Mouse (Mus musculus) intestine, postnatal 0 days (tissue): Measurements from ENCODE around the gene Ifnz. TPM values are rescaled to one million over a fixed set of nuclear protein-coding genes. Genes with fewer than 3 reads are reported as not detected.
"Not testable (repeated sequence)": the region's sequence is repeated elsewhere in the genome, so short reads cannot be mapped to it uniquely, and the experiment has no call there.

Experiments used
- ATAC-seq: fragments of 200-750 bp; cut with Nextera tagmentation; 2 replicates; pipeline ENCODE4 v1.8.0; 2017; ENCODE audit warnings: mild to moderate bottlenecking, moderate TSS enrichment, moderate library complexity
- H3K27ac ChIP-seq: fragments of 300-500 bp; sonication (generic); 2 replicates; pipeline ENCODE4 v1.5.1; 2014; ENCODE audit warnings: mild to moderate bottlenecking, low read depth, low read length, moderate library complexity
- H3K27me3 ChIP-seq: fragments of 300-500 bp; sonication (generic); replicated peaks from 2 replicates; pipeline ENCODE4 v1.6.1; 2014; ENCODE audit warnings: low read length, mixed read lengths; ENCODE audit not compliant: control insufficient read depth, insufficient read depth
- H3K36me3 ChIP-seq: fragments of 300-500 bp; sonication (generic); 2 replicates; pipeline ENCODE4 v1.6.1; 2014; ENCODE audit warnings: mild to moderate bottlenecking, moderate library complexity; ENCODE audit not compliant: control insufficient read depth, insufficient read depth
- H3K4me1 ChIP-seq: fragments of 300-500 bp; sonication (generic); replicated peaks from 2 replicates; pipeline ENCODE4 v1.6.1; 2014; ENCODE audit warnings: antibody characterized with exemption, low read length, mixed read lengths; ENCODE audit not compliant: control insufficient read depth, insufficient read depth
- H3K4me2 ChIP-seq: fragments of 300-500 bp; sonication (generic); replicated peaks from 2 replicates; pipeline ENCODE4 v1.6.1; 2014; ENCODE audit warnings: low read depth, mild to moderate bottlenecking, moderate library complexity
- H3K4me3 ChIP-seq: fragments of 300-500 bp; sonication (generic); 2 replicates; pipeline ENCODE4 v1.5.1; 2014; ENCODE audit warnings: low read depth, low read length
- H3K9ac ChIP-seq: fragments of 300-500 bp; sonication (generic); 2 replicates; pipeline ENCODE4 v1.6.1; 2014; ENCODE audit warnings: mild to moderate bottlenecking, low read depth, low read length
- H3K9me3 ChIP-seq: fragments of 300-500 bp; sonication (generic); 2 replicates; pipeline ENCODE4 v1.6.1; 2016; ENCODE audit warnings: mixed run types; ENCODE audit not compliant: control insufficient read depth
- CTCF ChIP-seq: sonication (generic); IDR thresholded peaks from 2 replicates; pipeline ENCODE4 v1.5.1; 2016; ENCODE audit warnings: low read depth, mild to moderate bottlenecking, control low read depth, antibody characterized with exemption, moderate library complexity
- WGBS: fragments of 180-500 bp; shearing (Covaris S2); extraction: QIAGEN DNeasy Blood & Tissue Kit; methylation state at CpG from one replicate; pipeline ENCODE4 v1.1.7; 2014; 5-methylcytosine and 5-hydroxymethylcytosine counted together
- polyA plus RNA-seq: library from polyadenylated mRNA; unstranded; fragments of >200 nt; fragmentation: Nextera tagmentation; extraction: Ambion mirVana; gene quantifications from 2 replicates; pipeline ENCODE4 v1.2.1, GENCODE M21; 2015

Ifnz gene
- polyA plus RNA-seq, 1 experiment from 2014 or later: 0.18 TPM

- H3K9me3 ChIP-seq, H3K4me1 ChIP-seq, H3K9ac ChIP-seq, H3K4me3 ChIP-seq, H3K27me3 ChIP-seq, H3K27ac ChIP-seq, H3K36me3 ChIP-seq, ATAC-seq: not testable (repeated sequence)
- 0% methylated on average over 3 of the region's 31 CpGs for WGBS
- peak; percentile 37 for TF ChIP-seq CTCF
- peak overlapping the region; percentile 51 for H3K4me2 ChIP-seq
Measured at GRCm38 (mm10) chr4:88782335-88782734, 404 bp downstream of the Ifnz start.

- H3K9me3 ChIP-seq, ATAC-seq, H3K4me1 ChIP-seq, H3K27me3 ChIP-seq, H3K36me3 ChIP-seq, H3K9ac ChIP-seq, H3K4me2 ChIP-seq, H3K4me3 ChIP-seq, H3K27ac ChIP-seq: not testable (repeated sequence)
- WGBS: no CpG with 5 or more reads among the region's 27 CpGs
Measured at GRCm38 (mm10) chr4:88785409-88785808, 3.5 kb downstream of the Ifnz start, which contains the start of gene Gm13276. Gene Gm13276 (plus strand): TSS chr4:88785709.

GRCm38 (mm10) chr4:88788402-88788801 lies 6.5 kb downstream of the Ifnz start, which contains the start of gene Gm13277:
Gene Gm13277 (plus strand): TSS chr4:88788632.
- not testable (repeated sequence) for H3K27ac ChIP-seq, H3K4me1 ChIP-seq, H3K27me3 ChIP-seq, H3K9me3 ChIP-seq, H3K36me3 ChIP-seq, H3K9ac ChIP-seq, H3K4me2 ChIP-seq, H3K4me3 ChIP-seq, ATAC-seq
- TF ChIP-seq CTCF: peak; percentile 60
- no CpG with 5 or more reads among the region's 28 CpGs for WGBS

GRCm38 (mm10) chr4:88791250-88791649 lies 9.3 kb downstream of the Ifnz start, which contains the start of gene Gm13278:
Gene Gm13278 (plus strand): TSS chr4:88791550.
- ATAC-seq, H3K36me3 ChIP-seq, H3K9me3 ChIP-seq, H3K27ac ChIP-seq, H3K4me1 ChIP-seq, H3K4me3 ChIP-seq, H3K9ac ChIP-seq, H3K27me3 ChIP-seq, H3K4me2 ChIP-seq: not testable (repeated sequence)
- WGBS: no CpG with 5 or more reads among the region's 28 CpGs

GRCm38 (mm10) chr4:88793936-88794675 lies 12.2 kb downstream of the Ifnz start, which contains the start of gene Gm13275:
Gene Gm13275 (plus strand): TSS chr4:88794487.
- H3K4me1 ChIP-seq, H3K4me3 ChIP-seq, H3K4me2 ChIP-seq, ATAC-seq, H3K27ac ChIP-seq, H3K36me3 ChIP-seq, H3K27me3 ChIP-seq, H3K9me3 ChIP-seq, H3K9ac ChIP-seq: not testable (repeated sequence)
- TF ChIP-seq CTCF: peak; percentile 42
- 0% methylated on average over 13 of the region's 52 CpGs for WGBS

- not testable (repeated sequence) for H3K4me1 ChIP-seq, H3K9me3 ChIP-seq, H3K4me3 ChIP-seq, H3K4me2 ChIP-seq, H3K27ac ChIP-seq, ATAC-seq, H3K9ac ChIP-seq, H3K27me3 ChIP-seq, H3K36me3 ChIP-seq
- WGBS: no CpG with 5 or more reads among the region's 28 CpGs
Measured at GRCm38 (mm10) chr4:88797097-88797496, 15.2 kb downstream of the Ifnz start, which contains the start of gene Gm13279. Gene Gm13279 (plus strand): TSS chr4:88797397.

- 0% methylated on average over 2 of the region's 7 CpGs for WGBS
- H3K9ac ChIP-seq, ATAC-seq, H3K9me3 ChIP-seq, H3K4me1 ChIP-seq, H3K4me3 ChIP-seq, H3K4me2 ChIP-seq, H3K27me3 ChIP-seq, H3K36me3 ChIP-seq, H3K27ac ChIP-seq: not testable (repeated sequence)
Measured at GRCm38 (mm10) chr4:88799365-88799764, 17.4 kb downstream of the Ifnz start, which contains the start of gene Gm13285. Gene Gm13285 (plus strand): TSS chr4:88799665.

GRCm38 (mm10) chr4:88802954-88803353 lies 21.0 kb downstream of the Ifnz start, which contains the start of gene Gm13287:
Gene Gm13287 (plus strand): TSS chr4:88803254.
- H3K36me3 ChIP-seq, H3K9ac ChIP-seq, ATAC-seq, H3K4me2 ChIP-seq, H3K27ac ChIP-seq, H3K4me3 ChIP-seq, H3K27me3 ChIP-seq, H3K4me1 ChIP-seq, H3K9me3 ChIP-seq: not testable (repeated sequence)
- no CpG with 5 or more reads among the region's 29 CpGs for WGBS

GRCm38 (mm10) chr4:88805231-88805630 lies 23.3 kb downstream of the Ifnz start, which contains the start of gene Gm13288:
Gene Gm13288 (plus strand): TSS chr4:88805531.
- H3K27me3 ChIP-seq, ATAC-seq, H3K4me1 ChIP-seq, H3K27ac ChIP-seq, H3K36me3 ChIP-seq, H3K9ac ChIP-seq, H3K9me3 ChIP-seq, H3K4me2 ChIP-seq, H3K4me3 ChIP-seq: not testable (repeated sequence)
- no CpG with 5 or more reads among the region's 8 CpGs for WGBS
